Mouse (Mus musculus): Measurements from ENCODE around the gene Itgb6. TPM values are rescaled to one million over a fixed set of nuclear protein-coding genes. Genes with fewer than 3 reads are reported as not detected.

The Itgb6 gene
- polyA plus RNA-seq (2014; fragmentation: Illumina TruSeq; extraction: RNeasy Lipid Tissue Mini Kit (QIAGEN cat#74804)), result 0.74 TPM

DNA sequence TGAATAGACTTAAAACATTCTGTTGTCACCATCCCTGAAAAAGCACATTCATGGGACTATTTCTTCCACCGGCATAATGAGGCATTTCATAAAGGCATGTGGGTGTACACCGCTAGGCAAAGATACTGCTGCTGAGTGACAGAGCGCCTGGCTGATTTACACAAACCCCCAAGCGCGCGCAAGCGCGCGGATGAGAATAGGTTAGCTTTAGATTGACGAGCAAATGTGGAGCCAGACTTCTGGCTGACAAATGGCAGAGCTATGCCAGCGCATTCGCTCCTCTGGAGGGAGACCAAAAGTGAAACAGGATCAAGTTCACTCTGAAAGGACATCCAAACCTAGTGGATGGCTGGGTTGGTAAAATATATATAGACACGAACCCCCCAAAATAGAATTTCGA lies at the start of gene Itgb6:
Gene Itgb6 (minus strand): TSS at position 130 of the 400 bp plus-strand sequence.

DNA sequence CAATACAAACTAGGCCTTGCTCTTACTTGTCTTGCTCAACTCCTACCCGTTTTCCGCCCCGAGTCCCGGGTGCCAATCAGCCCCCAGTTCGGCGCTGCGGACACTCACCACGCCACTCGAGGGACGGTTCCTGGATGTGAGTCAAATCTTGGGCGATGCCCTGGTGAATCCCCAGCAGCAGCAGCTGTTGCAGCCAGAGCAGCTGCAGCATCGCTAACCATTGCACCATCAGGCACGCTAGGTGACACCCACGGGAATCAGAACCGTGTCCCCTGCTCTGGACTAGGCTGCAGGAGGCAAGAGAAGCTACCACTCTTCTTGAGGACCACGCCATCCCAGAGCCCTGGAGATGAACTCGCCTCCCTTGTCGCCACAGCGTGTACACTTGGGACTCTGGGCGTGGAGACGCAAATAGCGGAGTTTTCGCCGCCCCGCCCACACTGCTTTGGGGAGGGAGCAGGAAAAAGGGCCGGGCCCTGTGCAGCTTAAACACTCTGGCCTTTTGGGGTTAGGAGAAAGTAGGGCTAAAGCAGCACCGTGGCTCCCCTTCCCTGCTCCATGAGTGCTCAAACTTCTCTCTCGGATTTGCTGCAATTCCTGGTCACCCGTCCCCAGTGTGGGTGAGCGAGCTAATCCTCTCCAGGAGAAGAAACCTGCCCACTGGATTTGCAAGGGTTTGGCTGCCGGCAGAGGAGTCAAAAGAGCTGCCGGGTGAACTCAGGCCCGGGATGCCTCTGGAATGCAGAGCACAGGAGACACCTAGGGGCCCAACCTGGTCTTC lies 169.4 kb downstream of the Itgb6 start, which contains the start of gene Pla2r1:
Gene Pla2r1 (minus strand): TSS at position 407 of the 781 bp plus-strand sequence.

Other genes starting within 250 kb of the Itgb6 start
- 10.4 TPM for gene Pla2r1, start 169.3 kb downstream of the Itgb6 start, polyA plus RNA-seq (2014; fragmentation: Illumina TruSeq; extraction: RNeasy Lipid Tissue Mini Kit (QIAGEN cat#74804))
- gene Rbms1, start 240.5 kb upstream of the Itgb6 start, polyA plus RNA-seq (2014; fragmentation: Illumina TruSeq; extraction: RNeasy Lipid Tissue Mini Kit (QIAGEN cat#74804)), result 111 TPM

Measured in ovary, adult 10 weeks (tissue).